Mouse (Mus musculus): ENCODE results near the gene Dedd2.

GRCm38 (mm10) chr7:25269029-25269428, 48.6 kb upstream of the Dedd2 start:
- TF ChIP-seq CTCF (IDR thresholded peaks at IDR 0.05) (no peak), POLR2A (IDR thresholded peaks at IDR 0.05; ENCODE audit: insufficient read depth, low read depth, low read length) (no peak)

All from heart, adult 2 months (tissue).